ENCODE assay signal across 11 mouse cellular contexts in genomic region chr15:77694687-77695295, GRCm38 (mm10). TPM values are rescaled to one million over a fixed set of nuclear protein-coding genes. Genes with fewer than 3 reads are reported as not detected.
DNase-seq lines count a peak whose midpoint lies in the region; ATAC-seq and TF ChIP-seq lines count a peak whose summit lies in the region.
"Not testable (repeated sequence)": the region's sequence is repeated elsewhere in the genome, so short reads cannot be mapped to it uniquely, and the experiment has no call there.
"Had no signal": no experiment of that assay in that cellular context is flagged by ENCODE, and none has a peak within 500 bp of the region (broad histone marks: within the 10 kb centered on the region; RNA-seq: fewer than 3 reads in every experiment).

No protein-coding gene starts in this region.

- not testable (repeated sequence) for H3K9ac ChIP-seq in embryonic facial prominence, embryonic 14.5 days (ENCODE audit: low read depth, low read length); hindbrain, postnatal 0 days (replicated peaks; ENCODE audit: low read length); midbrain, postnatal 0 days (replicated peaks; ENCODE audit: low read length, poor library complexity, severe bottlenecking)

- H3K4me3 ChIP-seq in embryonic facial prominence, embryonic 14.5 days (ENCODE audit: low read depth, low read length); hindbrain, postnatal 0 days (ENCODE audit: low read length); midbrain, postnatal 0 days (ENCODE audit: low read depth, low read length): not testable (repeated sequence)

- not testable (repeated sequence) for H3K9me3 ChIP-seq in embryonic facial prominence, embryonic 14.5 days (ENCODE audit: control insufficient read depth, low read length); hindbrain, postnatal 0 days (ENCODE audit: low read length); midbrain, postnatal 0 days (ENCODE audit: low read length)

- H3K27me3 ChIP-seq in embryonic facial prominence, embryonic 14.5 days (replicated peaks; ENCODE audit: control insufficient read depth, insufficient read depth, low read length); hindbrain, postnatal 0 days (ENCODE audit: insufficient read depth, low read length); midbrain, postnatal 0 days (ENCODE audit: insufficient read depth, low read length): not testable (repeated sequence)

- ATAC-seq in embryonic facial prominence, embryonic 14.5 days (ENCODE audit: low read depth); hindbrain, postnatal 0 days; midbrain, postnatal 0 days (ENCODE audit: low FRiP score): not testable (repeated sequence)

- DNase-seq in MEL-GATA-1-ER (ENCODE audit: extremely low read depth, low read depth), result peak; percentile 16
- peak; percentile 55 for DNase-seq in brain, adult 2 months (ENCODE audit: low read depth, low spot score)
- DNase-seq in embryonic facial prominence, embryonic 14.5 days (ENCODE audit: low spot score), result peak; percentile 13
- DNase-seq in hindbrain, postnatal 0 days (ENCODE audit: low spot score); midbrain, postnatal 0 days (ENCODE audit: low spot score): not testable (repeated sequence)
- DNase-seq in left cerebral cortex, postnatal 25 days (ENCODE audit: low spot score in 2 of 2), result peak; percentile 7 to 28
- DNase-seq in spleen, postnatal 4 days (ENCODE audit: low spot score in 2 of 2), result peak; percentile 16 to 56

- H3K27ac ChIP-seq in embryonic facial prominence, embryonic 14.5 days (replicated peaks; ENCODE audit: low read depth, low read length); hindbrain, postnatal 0 days; midbrain, postnatal 0 days (ENCODE audit: low read depth, low read length): not testable (repeated sequence)

- peak; percentile 48 for TF ChIP-seq CTCF in hindbrain, postnatal 0 days (IDR thresholded peaks at IDR 0.05; ENCODE audit: low read depth)
- TF ChIP-seq CTCF in midbrain, postnatal 0 days (IDR thresholded peaks at IDR 0.05), result peak; percentile 46

- intact Hi-C loops in left cerebral cortex, postnatal 25 days (cut with DNase I), result not testable (repeated sequence)

- not testable (repeated sequence) for H3K4me2 ChIP-seq in embryonic facial prominence, embryonic 14.5 days (ENCODE audit: low read depth, low read length); hindbrain, postnatal 0 days (ENCODE audit: low read depth, low read length); midbrain, postnatal 0 days (ENCODE audit: low read depth, low read length, poor library complexity, severe bottlenecking)

- not testable (repeated sequence) for H3K36me3 ChIP-seq in embryonic facial prominence, embryonic 14.5 days (ENCODE audit: control insufficient read depth, insufficient read depth, low read length); hindbrain, postnatal 0 days (ENCODE audit: insufficient read depth, low read length); midbrain, postnatal 0 days (ENCODE audit: insufficient read depth, low read length)

- not testable (repeated sequence) for H3K4me1 ChIP-seq in embryonic facial prominence, embryonic 14.5 days (ENCODE audit: control insufficient read depth, insufficient read depth, low read length); hindbrain, postnatal 0 days (ENCODE audit: insufficient read depth, low read length); midbrain, postnatal 0 days (ENCODE audit: insufficient read depth, low read length)

- WGBS in embryonic facial prominence, embryonic 14.5 days, result 36% methylated on average over 11 of the region's 15 CpGs
- 48% methylated on average over 11 of the region's 15 CpGs for WGBS in hindbrain, postnatal 0 days
- WGBS in midbrain, postnatal 0 days, result 47% methylated on average over 11 of the region's 15 CpGs

RNA-seq across cellular contexts. Expression of gene Apol7e, which starts 3.9 kb away (rescaled TPM):
- polyA plus RNA-seq in embryonic facial prominence, embryonic 14.5 days (2014; fragmentation: Nextera tagmentation; extraction: Ambion mirVana), result 0.09 TPM in 1 of 2 replicates, not detected in the other
- total RNA-seq in hindbrain, postnatal 0 days (2014; rRNA removed), result 0.07 TPM in 1 of 2 replicates, not detected in the other
- polyA plus RNA-seq in hindbrain, postnatal 0 days (2015; fragmentation: Nextera tagmentation; extraction: Ambion mirVana), result not detected in 2 replicates
- under 1 TPM in 1 of 2 experiments, not detected in 1; 0.27 TPM for total RNA-seq in left cerebral cortex, postnatal 25 days (2021)
- not detected in 2 replicates for total RNA-seq in midbrain, postnatal 0 days (2014; rRNA removed)
- polyA plus RNA-seq in midbrain, postnatal 0 days (2015; fragmentation: Nextera tagmentation; extraction: Ambion mirVana), result not detected in 2 replicates
- total RNA-seq: layer of hippocampus, adult 18-20 months had no signal
- polyA plus RNA-seq: liver, embryonic 12.5 days had no signal

RNA-seq across cellular contexts. Expression of gene Apol9b, which starts 34.0 kb away (rescaled TPM):
- polyA plus RNA-seq in embryonic facial prominence, embryonic 14.5 days (2014; fragmentation: Nextera tagmentation; extraction: Ambion mirVana), result 0.39 TPM in 1 of 2 replicates, not detected in the other
- 0.37 TPM in 1 of 2 replicates, not detected in the other for total RNA-seq in hindbrain, postnatal 0 days (2014; rRNA removed)
- polyA plus RNA-seq in hindbrain, postnatal 0 days (2015; fragmentation: Nextera tagmentation; extraction: Ambion mirVana), result 0.41 and 1.2 TPM in 2 replicates
- total RNA-seq in left cerebral cortex, postnatal 25 days (2021), result not detected
- total RNA-seq in midbrain, postnatal 0 days (2014; rRNA removed), result 0.33 TPM in 1 of 2 replicates, not detected in the other
- polyA plus RNA-seq in midbrain, postnatal 0 days (2015; fragmentation: Nextera tagmentation; extraction: Ambion mirVana), result 0.43 TPM in 1 of 2 replicates, not detected in the other
- total RNA-seq: layer of hippocampus, adult 18-20 months; monocyte, adult 5-6 weeks had no signal
- polyA plus RNA-seq: liver, embryonic 12.5 days had no signal

RNA-seq across cellular contexts. Expression of gene Apol11b, which starts 51.7 kb away (rescaled TPM):
- 0.10 TPM in 1 of 2 replicates, not detected in the other for polyA plus RNA-seq in embryonic facial prominence, embryonic 14.5 days (2014; fragmentation: Nextera tagmentation; extraction: Ambion mirVana)
- not detected in 2 replicates for total RNA-seq in hindbrain, postnatal 0 days (2014; rRNA removed)
- not detected in 2 replicates for polyA plus RNA-seq in hindbrain, postnatal 0 days (2015; fragmentation: Nextera tagmentation; extraction: Ambion mirVana)
- total RNA-seq in left cerebral cortex, postnatal 25 days (2021), result not detected
- total RNA-seq in midbrain, postnatal 0 days (2014; rRNA removed), result not detected in 2 replicates
- not detected in 2 replicates for polyA plus RNA-seq in midbrain, postnatal 0 days (2015; fragmentation: Nextera tagmentation; extraction: Ambion mirVana)
- total RNA-seq: layer of hippocampus, adult 18-20 months had no signal
- polyA plus RNA-seq: frontal cortex, adult 2 months had no signal
